In the genomic region with DNA sequence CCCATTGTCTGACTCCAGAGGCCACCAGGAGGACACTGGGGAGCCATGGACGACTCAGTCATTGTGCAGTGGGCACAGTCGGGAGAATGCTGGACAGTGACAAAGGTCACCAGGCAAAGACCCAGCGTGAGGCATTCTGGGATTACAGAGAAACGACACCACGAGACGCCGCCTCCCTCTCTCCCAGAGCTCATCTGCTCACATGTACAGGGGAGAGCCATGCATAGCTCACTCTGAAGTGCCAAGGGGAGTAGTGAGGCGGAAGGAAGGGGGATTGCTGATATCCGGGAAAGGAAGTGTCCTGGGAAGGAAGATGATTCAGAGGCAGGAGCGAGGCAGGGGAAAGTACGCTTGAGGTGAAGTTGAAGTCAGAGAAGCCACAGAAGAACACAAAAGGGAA, we compare ENCODE assay signal across 11 mouse cellular contexts. TPM values are rescaled to one million over a fixed set of nuclear protein-coding genes. Genes with fewer than 3 reads are reported as not detected.
A peak's percentile ranks its signal among the peaks of the same experiment; 100 is the strongest.
DNase-seq lines count a peak whose midpoint lies in the region; ATAC-seq and TF ChIP-seq lines count a peak whose summit lies in the region.
"Had no signal": no experiment of that assay in that cellular context is flagged by ENCODE, and none has a peak within 500 bp of the region (broad histone marks: within the 10 kb centered on the region; RNA-seq: fewer than 3 reads in every experiment).

No protein-coding gene starts in this region.

- no peak for TF ChIP-seq CTCF in gastrocnemius, adult 2 months (IDR thresholded peaks at IDR 0.05)

- no peak overlapping the region for H3K9ac ChIP-seq in liver, embryonic 13.5 days

- H3K27me3 ChIP-seq in liver, embryonic 13.5 days = no peaks in the 10 kb centered on the region

- intact Hi-C loops in gastrocnemius, adult 2 months (cut with DNase I) = no loop called here
- intact Hi-C loops in gastrocnemius, postnatal 36 days (cut with DNase I) = no loop called here

- H3K4me1 ChIP-seq in liver, embryonic 13.5 days (replicated peaks) = peaks cover 17% of the 10 kb centered on the region

- peak overlapping the region; percentile 38 for H3K4me3 ChIP-seq in gastrocnemius, adult 2 months
- no peak overlapping the region for H3K4me3 ChIP-seq in liver, embryonic 13.5 days (replicated peaks)
- H3K4me3 ChIP-seq: hindbrain, embryonic 10.5 days had no signal

- 0 out of 2 replicates have a peak, but pooled peaks have one; percentile 21 for ATAC-seq in liver, embryonic 13.5 days (ENCODE audit: low read depth)

- 0 out of 2 replicates have a peak overlapping the region, but pooled peaks have one; percentile 9 for H3K4me2 ChIP-seq in liver, embryonic 13.5 days

- DNase-seq in gastrocnemius, adult 2 months = no peak
- no peak for DNase-seq in gastrocnemius, postnatal 36 days
- peak; percentile 23 for DNase-seq in lung, postnatal 36 days
- no peak for DNase-seq in lung, postnatal 14 days
- DNase-seq in liver, embryonic 13.5 days = no peak
- no peak for DNase-seq in ovary, adult 18-20 months (ENCODE audit: low spot score)
- DNase-seq in gastrocnemius, postnatal 4 days (ENCODE audit: low spot score in 2 of 2) = no peak
- no peak for DNase-seq in MN1 (ENCODE audit: low spot score)
- DNase-seq: B cell, adult 2 months; embryo, embryonic 11 days had no signal

- H3K9me3 ChIP-seq in liver, embryonic 13.5 days (replicated peaks) = no peaks in the 10 kb centered on the region
- H3K9me3 ChIP-seq: hindbrain, embryonic 10.5 days had no signal

- no peak overlapping the region for H3K27ac ChIP-seq in gastrocnemius, adult 2 months
- H3K27ac ChIP-seq in liver, embryonic 13.5 days = no peak overlapping the region
- H3K27ac ChIP-seq: hindbrain, embryonic 10.5 days had no signal

- H3K36me3 ChIP-seq in liver, embryonic 13.5 days = peaks cover 3% of the 10 kb centered on the region; the same call in 1 of the 2 replicates
- H3K36me3 ChIP-seq: hindbrain, embryonic 10.5 days had no signal

- WGBS in liver, embryonic 13.5 days (ENCODE audit: insufficient replicate concordance) = 25% methylated on average over 11 of the region's 11 CpGs

RNA-seq across cellular contexts. Expression of a gene that starts 26.9 kb away (rescaled TPM):
- 1 to 10 TPM; 3.4 to 5.3 TPM for total RNA-seq in gastrocnemius, adult 2 months (2021)
- total RNA-seq in gastrocnemius, postnatal 36 days (2021) = 1 to 10 TPM; 4.3 to 4.8 TPM
- polyA plus RNA-seq in liver, embryonic 13.5 days (2015; fragmentation: Nextera tagmentation; extraction: Ambion mirVana) = 13.9 and 15.9 TPM in 2 replicates
- 10 to 100 TPM; 15.5 to 17.1 TPM for total RNA-seq in gastrocnemius, postnatal 4 days (2021)
